Mouse (Mus musculus) liver, embryonic 14.5 days (tissue): ENCODE measurements around the gene Dio1. TPM values are rescaled to one million over a fixed set of nuclear protein-coding genes. Genes with fewer than 3 reads are reported as not detected.

ENCODE experiments used
- ATAC-seq: fragments of 200-750 bp; cut with Nextera tagmentation; 2 replicates; pipeline ENCODE4 v1.8.0; 2017; ENCODE audit warnings: moderate number of reproducible peaks, mild to moderate bottlenecking, moderate library complexity; ENCODE audit not compliant: insufficient read depth
- DNase-seq, 3 experiments: peaks; one replicate each; pipeline ENCODE4 v3.0.0-alpha.2; 2012 to 2013; ENCODE audit warnings: low read depth in 3 of 3, low spot score in 3 of 3
- H3K27ac ChIP-seq: fragments of 300-500 bp; sonication (generic); 2 replicates; pipeline ENCODE4 v1.5.1; 2014; ENCODE audit warnings: moderate library complexity, mild to moderate bottlenecking, control low read depth, inconsistent platforms
- H3K27me3 ChIP-seq: fragments of 300-500 bp; sonication (generic); 2 replicates; pipeline ENCODE4 v1.6.1; 2014; ENCODE audit warnings: mild to moderate bottlenecking, low read length, moderate library complexity; ENCODE audit not compliant: control insufficient read depth, insufficient read depth
- H3K36me3 ChIP-seq: fragments of 300-500 bp; sonication (generic); replicated peaks from 2 replicates; pipeline ENCODE4 v1.6.1; 2014; ENCODE audit warnings: low read depth; ENCODE audit not compliant: control insufficient read depth, insufficient read depth
- H3K4me1 ChIP-seq, 2 experiments: fragments of 200-500 bp in 1 of 2; fragments of 300-500 bp in 1 of 2; sonication (generic) in 1 of 2; replicated peaks; 2 replicates each; pipeline ENCODE4 v1.6.1; 2012 to 2014; ENCODE audit warnings: antibody characterized with exemption in 1 of 2, inconsistent platforms in 1 of 2, low read length in 1 of 2; ENCODE audit not compliant: control insufficient read depth in 2 of 2, insufficient read depth in 2 of 2
- H3K4me2 ChIP-seq: fragments of 300-500 bp; sonication (generic); 2 replicates; pipeline ENCODE4 v1.6.1; 2014; ENCODE audit warnings: low read depth, mild to moderate bottlenecking, control low read depth, moderate library complexity
- H3K4me3 ChIP-seq, 2 experiments: fragments of 200-500 bp in 1 of 2; fragments of 300-500 bp in 1 of 2; sonication (generic) in 1 of 2; 2 replicates each; pipeline ENCODE4 v1.5.1; 2012 to 2014; ENCODE audit warnings: low read depth in 2 of 2, low read length in 2 of 2, mild to moderate bottlenecking in 2 of 2, control low read depth in 1 of 2, inconsistent platforms in 1 of 2, moderate library complexity in 1 of 2; ENCODE audit not compliant: insufficient read depth in 1 of 2
- H3K9ac ChIP-seq: fragments of 300-500 bp; sonication (generic); replicated peaks from 2 replicates; pipeline ENCODE4 v1.6.1; 2014; ENCODE audit warnings: mild to moderate bottlenecking, control low read depth, moderate library complexity
- H3K9me3 ChIP-seq: fragments of 300-500 bp; sonication (generic); 2 replicates; pipeline ENCODE4 v1.6.1; 2016; ENCODE audit warnings: low read length, mixed read lengths; ENCODE audit not compliant: control insufficient read depth
- CTCF ChIP-seq: IDR thresholded peaks from 2 replicates; pipeline ENCODE4 v1.5.1; 2016; ENCODE audit warnings: antibody characterized with exemption, low read depth, control low read depth
- EP300 ChIP-seq: IDR thresholded peaks from 2 replicates; pipeline ENCODE4 v1.6.1; 2016; ENCODE audit warnings: antibody characterized with exemption, low read depth
- WGBS: fragments of 180-500 bp; shearing (Covaris S2); extraction: QIAGEN DNeasy Blood & Tissue Kit; methylation state at CpG from one replicate; pipeline ENCODE4 v1.1.7; 2014; ENCODE audit not compliant: insufficient replicate concordance; 5-methylcytosine and 5-hydroxymethylcytosine counted together
- polyA plus RNA-seq, 2 experiments: library from polyadenylated mRNA; depleted of rRNA in 1 of 2; stranded (reverse) in 1 of 2; unstranded in 1 of 2; fragments of >200 nt; fragmentation: Nextera tagmentation in 1 of 2; extraction: Ambion mirVana in 1 of 2; gene quantifications; 2 replicates each; pipeline versions ENCODE4 v1.2.1 to v1.2.3; 2012 to 2014

Dio1 gene
- polyA plus RNA-seq, 2 experiments = not detected

- no peak for ATAC-seq
- H3K9ac ChIP-seq = no peak overlapping the region; the same call in 1 of the 2 replicates
- no peak overlapping the region for H3K27ac ChIP-seq
- 61% methylated on average over 8 of the region's 8 CpGs for WGBS
- no peak overlapping the region for H3K4me3 ChIP-seq
- no peaks in the 10 kb centered on the region for H3K27me3 ChIP-seq
- TF ChIP-seq CTCF (peak; percentile 59), EP300 (no peak)
- H3K4me1 ChIP-seq = 0 out of 4 replicates have a peak, but pooled peaks cover 0 to under 1% of the 10 kb centered on the region in 2 experiments
- H3K36me3 ChIP-seq = no peaks in the 10 kb centered on the region
- H3K9me3 ChIP-seq = no peaks in the 10 kb centered on the region
- no peak overlapping the region for H3K4me2 ChIP-seq
- no peak for DNase-seq
Measured at GRCm38 (mm10) chr4:107349311-107350008, 42.5 kb upstream of the Dio1 start.

- DNase-seq (no peak), ATAC-seq (no peak)
- Histone ChIP-seq H3K4me3 (no peak overlapping the region), H3K4me1 (no peaks in the 10 kb centered on the region), H3K9ac (no peak overlapping the region), H3K36me3 (no peaks in the 10 kb centered on the region), H3K4me2 (no peak overlapping the region), H3K27me3 (no peaks in the 10 kb centered on the region), H3K9me3 (no peaks in the 10 kb centered on the region), H3K27ac (no peak overlapping the region)
- no peak for TF ChIP-seq EP300
- TF ChIP-seq CTCF = no peak
- 72% methylated on average over 20 of the region's 20 CpGs for WGBS
Measured at GRCm38 (mm10) chr4:107348529-107349310, 41.8 kb upstream of the Dio1 start.

- Histone ChIP-seq H3K9ac (no peak overlapping the region), H3K4me2 (no peak overlapping the region), H3K27ac (no peak overlapping the region), H3K27me3 (no peaks in the 10 kb centered on the region), H3K4me3 (no peak overlapping the region), H3K4me1 (no peaks in the 10 kb centered on the region), H3K9me3 (no peaks in the 10 kb centered on the region), H3K36me3 (no peaks in the 10 kb centered on the region)
- no peak for ATAC-seq
- no peak for TF ChIP-seq EP300
- no peak for TF ChIP-seq CTCF
- DNase-seq = no peak
- WGBS = 62% methylated on average over 6 of the region's 6 CpGs
Measured at GRCm38 (mm10) chr4:107347221-107347620, 40.3 kb upstream of the Dio1 start.

DNA sequence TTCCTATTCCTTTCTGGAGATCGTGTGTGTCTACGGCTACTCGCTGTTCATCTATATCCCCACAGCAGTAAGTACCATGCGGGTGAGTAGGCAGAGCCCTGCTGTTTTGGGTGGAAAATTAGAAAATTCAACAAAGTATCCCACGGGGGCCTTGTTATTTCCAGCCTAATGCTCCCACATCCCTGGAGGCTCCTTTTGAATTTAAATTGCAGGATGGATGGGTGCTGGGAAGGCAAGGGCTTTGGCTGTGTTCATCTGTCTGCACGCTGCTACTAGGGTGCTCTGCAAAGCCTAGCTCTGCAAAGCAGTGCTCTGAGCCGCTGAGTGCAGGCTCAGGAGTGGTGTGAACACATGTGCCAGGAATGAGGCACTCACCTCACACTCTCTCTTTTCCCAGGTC, 37.6 kb upstream of the Dio1 start:
- Histone ChIP-seq H3K4me2 (no peak overlapping the region), H3K9ac (no peak overlapping the region), H3K36me3 (no peaks in the 10 kb centered on the region), H3K27me3 (no peaks in the 10 kb centered on the region), H3K27ac (no peak overlapping the region), H3K4me1 (no peaks in the 10 kb centered on the region), H3K4me3 (no peak overlapping the region), H3K9me3 (no peaks in the 10 kb centered on the region)
- TF ChIP-seq CTCF (no peak), EP300 (no peak)
- 80% methylated on average over 7 of the region's 7 CpGs for WGBS
- no peak for ATAC-seq
- no peak for DNase-seq

DNA sequence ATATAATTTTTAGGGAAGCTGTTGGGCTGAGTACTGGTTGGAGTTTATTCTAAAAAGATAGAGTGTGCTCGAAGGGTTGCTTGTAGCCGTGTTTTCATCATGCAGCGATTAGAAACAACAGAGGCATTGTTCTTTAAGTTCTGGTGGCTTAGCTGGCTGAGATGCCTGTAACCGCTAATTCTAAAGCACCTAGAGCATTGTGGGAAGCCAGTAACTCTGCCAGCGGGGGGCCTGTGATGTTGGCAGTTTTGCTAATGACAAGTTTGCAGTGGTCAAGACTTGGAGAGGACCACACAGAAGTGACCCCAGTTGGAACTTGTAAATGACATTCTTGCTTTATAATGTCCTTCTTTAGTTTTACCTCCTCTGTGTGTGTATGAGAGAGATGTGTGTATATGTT, 34.4 kb upstream of the Dio1 start:
- Histone ChIP-seq H3K27me3 (no peaks in the 10 kb centered on the region), H3K36me3 (no peaks in the 10 kb centered on the region), H3K9me3 (no peaks in the 10 kb centered on the region), H3K27ac (no peak overlapping the region), H3K4me1 (no peaks in the 10 kb centered on the region), H3K4me2 (no peak overlapping the region), H3K9ac (no peak overlapping the region), H3K4me3 (no peak overlapping the region)
- TF ChIP-seq CTCF (no peak), EP300 (no peak)
- no peak for DNase-seq
- 76% methylated on average over 5 of the region's 5 CpGs for WGBS
- no peak for ATAC-seq
